Mouse (Mus musculus) MEL (cell line): ENCODE measurements around the gene Fah.

Source experiments
- CTCF ChIP-seq, 3 experiments: IDR thresholded peaks in 2 of 3; conservative IDR thresholded peaks in 1 of 3; 2 replicates each; pipeline ENCODE4 v1.5.1; 2011 to 2012; ENCODE audit warnings: low read length in 3 of 3, low read depth in 2 of 3, mild to moderate bottlenecking in 2 of 3, improper control_type of control experiment in 1 of 3, inconsistent platforms in 1 of 3, mixed read lengths in 1 of 3, moderate library complexity in 1 of 3; ENCODE audit not compliant: control insufficient read depth in 1 of 3, insufficient read depth in 1 of 3, poor library complexity in 1 of 3, severe bottlenecking in 1 of 3
- GATA1 ChIP-seq: IDR thresholded peaks from 2 replicates; pipeline ENCODE4 v1.6.1; 2011; ENCODE audit warnings: low read depth, low read length, improper control_type of control experiment
- MAFK ChIP-seq: IDR thresholded peaks from 2 replicates; pipeline ENCODE4 v1.6.1; 2011; ENCODE audit warnings: low read depth, mild to moderate bottlenecking, low read length, improper control_type of control experiment, borderline replicate concordance
- NELFE ChIP-seq: IDR thresholded peaks from 2 replicates; pipeline ENCODE4 v1.6.1; 2011; ENCODE audit warnings: low read depth, low read length, improper control_type of control experiment
- POLR2A ChIP-seq, 2 experiments: IDR thresholded peaks; 2 replicates each; pipeline ENCODE4 v1.6.1; 2011 to 2012; ENCODE audit warnings: low read length in 2 of 2, mild to moderate bottlenecking in 2 of 2, control low read depth in 1 of 2, improper control_type of control experiment in 1 of 2, low read depth in 1 of 2, moderate library complexity in 1 of 2; ENCODE audit not compliant: control insufficient read depth in 1 of 2, insufficient read depth in 1 of 2, poor library complexity in 1 of 2
- TAL1 ChIP-seq: IDR thresholded peaks from 2 replicates; pipeline ENCODE4 v1.6.1; 2012; ENCODE audit warnings: mild to moderate bottlenecking, inconsistent platforms, low read length, moderate library complexity, mixed read lengths
- USF1 ChIP-seq: IDR thresholded peaks from 2 replicates; pipeline ENCODE4 v1.6.1; 2014; ENCODE audit warnings: low read depth, mild to moderate bottlenecking, inconsistent platforms, low read length, improper control_type of control experiment, moderate library complexity
- ZKSCAN1 ChIP-seq: IDR thresholded peaks from 2 replicates; pipeline ENCODE4 v1.6.1; 2012; ENCODE audit warnings: low read depth, mild to moderate bottlenecking, inconsistent platforms, low read length, improper control_type of control experiment, moderate library complexity

DNA sequence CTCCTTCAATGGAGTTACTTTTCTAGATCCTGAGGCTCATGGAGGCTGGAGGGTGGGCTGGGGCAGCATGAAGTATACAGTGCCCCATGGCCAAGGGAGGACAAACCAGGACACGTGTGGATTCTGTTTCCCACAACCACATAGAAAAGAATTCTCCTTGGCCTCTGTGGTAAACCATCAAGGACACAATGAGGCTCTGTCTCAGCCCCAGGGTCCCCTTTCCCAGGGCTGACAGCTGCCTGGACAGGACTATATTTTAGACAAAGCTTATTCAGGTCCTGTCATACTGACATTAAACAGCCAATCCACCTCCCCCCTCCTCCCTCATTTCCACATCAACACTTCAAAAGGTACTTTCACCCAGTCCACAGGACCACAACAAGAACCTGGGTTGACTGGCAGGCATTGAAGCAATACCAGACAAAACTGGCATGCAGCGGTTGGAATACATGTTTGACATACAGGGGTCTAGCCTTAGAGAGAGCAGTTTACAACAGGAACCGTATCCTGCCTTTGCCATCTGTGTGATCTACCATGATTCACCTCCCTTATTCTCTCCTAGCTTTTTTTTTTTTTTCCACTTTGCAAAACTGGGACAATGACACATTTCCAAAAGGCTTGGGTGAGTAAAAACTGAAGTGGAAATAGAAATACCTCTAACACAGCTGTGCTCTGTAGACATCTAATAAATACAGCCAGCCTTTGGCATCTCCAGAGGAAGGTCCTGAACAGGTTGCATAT, 20.0 kb downstream of the Fah start:
- TF ChIP-seq POLR2A (IDR thresholded peaks at IDR 0.05; ENCODE audit: control insufficient read depth in 1 of 2, insufficient read depth in 1 of 2, low read depth in 1 of 2, low read length in 2 of 2, poor library complexity in 1 of 2) (no peak), GATA1 (no peak), TAL1 (no peak), NELFE (no peak), MAFK (no peak), CTCF (IDR thresholded peaks at IDR 0.05 in 2 of 3, conservative IDR thresholded peaks at IDR 0.05 in 1 of 3; ENCODE audit: control insufficient read depth in 1 of 3, insufficient read depth in 1 of 3, low read depth in 2 of 3, low read length in 3 of 3, poor library complexity in 1 of 3, severe bottlenecking in 1 of 3) (no peak), USF1 (no peak), ZKSCAN1 (no peak)
